Mouse (Mus musculus) urinary bladder, postnatal 0 days (tissue): ENCODE measurements around the gene B3galt4. TPM values are rescaled to one million over a fixed set of nuclear protein-coding genes. Genes with fewer than 3 reads are reported as not detected.

ENCODE experiments used
- polyA plus RNA-seq: library from polyadenylated mRNA; unstranded; fragments of >200 nt; fragmentation: Nextera tagmentation; extraction: Ambion mirVana; gene quantifications from 2 replicates; pipeline ENCODE4 v1.2.1, GENCODE M21; 2015

Gene B3galt4
- 6.4 and 6.7 TPM in 2 replicates for polyA plus RNA-seq

DNA sequence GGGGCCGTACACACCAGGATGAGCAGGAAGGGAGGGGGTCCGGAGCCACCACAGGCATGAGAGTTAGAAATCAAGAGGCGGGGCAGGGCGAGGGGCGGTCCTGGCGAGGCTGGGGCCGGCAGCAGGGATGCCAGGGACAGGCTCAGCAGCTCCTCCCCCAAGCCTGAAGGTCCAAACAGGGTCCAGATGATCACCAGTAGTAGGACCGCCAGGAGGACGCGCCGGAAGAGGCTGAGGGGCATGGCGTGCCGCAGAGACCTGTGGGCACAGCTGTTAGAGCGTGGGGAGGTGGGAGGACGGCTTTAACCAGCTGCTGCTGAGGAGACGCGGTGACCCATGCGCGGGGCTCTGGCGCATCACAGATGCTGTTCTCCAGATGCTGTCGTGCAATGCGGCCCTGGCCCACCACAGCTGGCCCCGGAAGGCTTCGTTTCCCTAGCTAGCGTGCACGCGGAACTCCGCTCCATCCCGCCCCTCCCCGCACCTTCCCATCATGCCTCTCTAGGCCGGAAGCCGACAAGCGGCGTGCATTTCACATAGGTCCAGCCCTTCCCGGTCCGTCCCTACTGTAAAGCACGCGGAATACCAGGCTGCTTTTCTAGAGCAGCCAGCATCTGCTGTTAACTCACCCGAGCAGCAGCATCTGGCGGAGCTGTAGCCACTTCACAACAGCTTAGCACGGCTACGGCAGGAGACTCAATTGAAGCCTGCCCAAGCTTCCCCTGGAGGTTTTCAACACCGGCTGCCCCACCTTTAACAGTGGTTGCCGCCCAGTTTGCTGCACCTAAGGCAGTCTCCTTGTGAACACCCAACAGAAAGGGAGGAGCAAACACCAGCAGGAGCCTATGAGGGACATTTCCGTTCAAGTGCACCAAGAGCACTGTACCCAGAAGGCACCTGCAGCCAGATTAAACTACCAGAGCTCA, at the start of gene B3galt4:
Gene B3galt4 (minus strand): TSS at position 468 of the 926 bp plus-strand sequence.

DNA sequence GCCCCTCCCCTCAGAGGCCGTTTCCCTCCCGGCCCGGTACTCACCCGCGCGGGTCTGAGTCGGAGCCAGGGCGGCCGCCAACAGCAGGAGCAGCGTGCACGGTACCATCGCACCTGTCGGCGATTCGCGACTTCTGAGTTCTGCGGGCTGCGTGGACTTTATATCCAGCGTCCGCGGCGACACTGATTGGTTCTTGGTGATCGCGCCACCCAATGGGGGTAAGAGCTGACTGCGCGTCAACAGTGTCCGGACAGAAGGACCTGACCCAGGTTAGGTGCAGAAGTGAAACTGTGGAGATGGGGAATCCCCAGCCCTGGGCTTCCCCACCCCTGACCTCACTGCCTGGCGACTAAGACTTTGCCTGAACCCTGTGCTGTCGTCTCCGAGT, 48.9 kb upstream of the B3galt4 start, which contains the start of gene H2-K1:
Gene H2-K1 (minus strand): TSS at position 198 of the 388 bp plus-strand sequence.

DNA sequence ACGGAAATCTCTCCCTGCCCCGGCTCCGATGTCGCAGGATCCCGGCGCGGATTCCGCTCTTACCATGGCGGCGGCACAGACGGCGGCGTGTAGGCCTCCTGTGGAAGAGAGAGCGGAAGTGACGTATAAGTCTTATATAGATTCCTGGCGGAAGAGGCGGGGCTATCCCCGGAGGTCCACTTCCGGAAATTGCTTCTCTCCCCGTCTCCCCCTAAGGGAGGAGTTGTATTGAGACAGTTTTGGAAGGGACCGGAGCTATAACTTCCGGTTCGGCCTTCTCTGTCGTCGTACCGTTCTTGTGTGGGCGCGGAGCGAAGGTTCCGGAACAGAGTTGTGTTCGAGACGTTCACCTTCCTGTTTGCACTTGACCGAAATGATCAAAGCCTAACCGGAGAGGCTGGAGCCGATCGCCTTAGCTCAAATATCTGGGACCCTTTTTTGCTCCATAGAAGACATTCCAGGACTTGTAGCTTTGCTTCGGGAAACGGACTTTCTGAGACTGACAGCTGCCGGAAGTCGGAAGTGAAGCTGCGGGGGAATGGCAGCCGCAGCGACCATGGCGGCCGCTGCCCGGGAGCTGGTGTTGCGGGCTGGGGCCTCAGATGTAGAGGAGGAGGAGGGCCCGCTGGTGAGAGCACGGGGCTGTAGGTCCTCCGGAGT, 4.4 kb upstream of the B3galt4 start, which contains the start of the genes Vps52 and Rps18:
Gene Vps52 (plus strand): TSS at position 258 of the 660 bp plus-strand sequence.
Gene Rps18 (minus strand): TSS at position 447 of the 660 bp plus-strand sequence.

GRCm38 (mm10) chr17:33940206-33940805, 11.0 kb downstream of the B3galt4 start, which contains the start of the genes Pfdn6 and Wdr46:
TSS of gene Pfdn6 (minus strand) at chr17:33940343.
TSS of gene Wdr46 (plus strand) at chr17:33940660.

DNA sequence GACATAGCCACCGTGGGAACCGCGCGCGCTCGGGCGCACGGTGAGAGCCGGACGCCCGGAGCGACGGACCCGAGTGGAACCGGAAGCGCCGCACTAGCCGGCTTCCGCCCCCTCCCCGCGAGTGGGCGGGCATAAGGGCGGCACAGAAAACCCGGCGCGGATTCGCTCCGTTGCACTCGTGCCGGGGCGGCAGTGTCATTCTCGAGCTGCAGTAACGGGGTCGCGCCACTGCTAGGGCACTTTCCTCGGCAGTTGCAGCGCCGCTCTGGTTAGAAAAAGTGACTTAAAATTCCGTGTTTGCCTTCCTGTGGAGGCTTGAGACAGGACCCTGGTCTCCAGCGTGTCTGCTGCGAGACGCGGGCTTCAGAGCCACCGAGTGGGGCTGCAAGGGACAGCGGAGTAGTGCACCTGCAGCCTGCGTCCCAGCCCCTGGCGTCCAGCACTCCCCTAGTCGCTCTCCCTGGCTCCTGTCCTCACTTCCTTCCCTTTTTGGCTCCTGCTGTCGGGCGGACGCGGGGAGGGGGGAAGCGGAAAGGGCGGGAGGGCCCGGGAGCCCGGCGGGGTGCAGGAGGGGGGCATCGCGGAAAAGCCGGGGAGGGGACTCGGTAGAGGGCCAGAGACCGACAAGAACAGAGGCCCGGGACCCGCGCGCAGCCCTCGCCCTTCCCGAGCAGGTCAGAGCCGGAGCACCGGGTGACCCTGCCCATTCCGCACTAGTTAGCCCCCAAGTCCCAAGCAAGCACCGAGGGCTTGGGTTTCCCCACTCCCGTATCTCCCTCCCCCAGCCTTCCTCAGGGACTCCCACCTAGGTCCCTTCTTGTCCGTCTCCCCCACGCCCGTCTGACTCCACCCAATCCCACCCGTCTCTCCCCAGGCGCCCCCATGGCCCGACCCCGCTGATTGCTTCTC, 21.7 kb downstream of the B3galt4 start, which contains the start of gene Rgl2:
Gene Rgl2 (plus strand): TSS at position 173 of the 909 bp plus-strand sequence.

GRCm38 (mm10) chr17:33915671-33916250, 35.5 kb downstream of the B3galt4 start, which contains the start of the genes Tapbp and Zbtb22:
TSS of gene Tapbp (plus strand) at chr17:33915899.
TSS of gene Zbtb22 (plus strand) at chr17:33915904.

GRCm38 (mm10) chr17:33909077-33909868, 42.0 kb downstream of the B3galt4 start, which contains the start of gene Daxx:
TSS of gene Daxx (plus strand) at chr17:33909414.

GRCm38 (mm10) chr17:33904835-33905234, 46.5 kb downstream of the B3galt4 start, which contains the start of gene Platr17:
TSS of gene Platr17 (plus strand) at chr17:33905135.

Other genes starting within 250 kb of the B3galt4 start
- gene March2, start 232.8 kb downstream of the B3galt4 start, polyA plus RNA-seq = 87.0 and 101 TPM in 2 replicates
- 246 and 249 TPM in 2 replicates for gene Rab11b, start 191.0 kb downstream of the B3galt4 start, polyA plus RNA-seq
- gene Angptl4, start 169.7 kb downstream of the B3galt4 start, polyA plus RNA-seq = 32.3 and 36.8 TPM in 2 replicates
- gene Kank3, start 141.0 kb downstream of the B3galt4 start, polyA plus RNA-seq = 21.2 and 23.5 TPM in 2 replicates
- 778 and 855 TPM in 2 replicates for gene Rps28, start 126.9 kb downstream of the B3galt4 start, polyA plus RNA-seq
- gene Ndufa7, start 126.9 kb downstream of the B3galt4 start, polyA plus RNA-seq = 513 and 574 TPM in 2 replicates
- gene Cd320, start 108.4 kb downstream of the B3galt4 start, polyA plus RNA-seq = 22.6 and 27.1 TPM in 2 replicates
- not detected in 2 replicates for gene Gm7029, start 77.7 kb downstream of the B3galt4 start, polyA plus RNA-seq
- gene Kifc1, start 60.8 kb downstream of the B3galt4 start, polyA plus RNA-seq = 1.3 and 1.9 TPM in 2 replicates
- gene Platr17, start 46.4 kb downstream of the B3galt4 start, polyA plus RNA-seq = 0.20 and 0.88 TPM in 2 replicates
- 23.1 and 26.3 TPM in 2 replicates for gene Daxx, start 42.1 kb downstream of the B3galt4 start, polyA plus RNA-seq
- 68.1 and 71.1 TPM in 2 replicates for gene Tapbp, start 35.6 kb downstream of the B3galt4 start, polyA plus RNA-seq
- gene Zbtb22, start 35.6 kb downstream of the B3galt4 start, polyA plus RNA-seq = 12.5 and 13.1 TPM in 2 replicates
- 23.8 and 27.2 TPM in 2 replicates for gene Rgl2, start 21.9 kb downstream of the B3galt4 start, polyA plus RNA-seq
- 93.9 and 108 TPM in 2 replicates for gene Pfdn6, start 11.1 kb downstream of the B3galt4 start, polyA plus RNA-seq
- gene Wdr46, start 10.8 kb downstream of the B3galt4 start, polyA plus RNA-seq = 18.0 and 19.4 TPM in 2 replicates
- 28.7 and 29.0 TPM in 2 replicates for gene Vps52, start 4.3 kb upstream of the B3galt4 start, polyA plus RNA-seq
- gene Rps18, start 4.5 kb upstream of the B3galt4 start, polyA plus RNA-seq = 1,535 and 1,858 TPM in 2 replicates
- 97.3 and 136 TPM in 2 replicates for gene H2-K1, start 48.9 kb upstream of the B3galt4 start, polyA plus RNA-seq
- 12.7 and 13.4 TPM in 2 replicates for gene Ring1, start 73.2 kb upstream of the B3galt4 start, polyA plus RNA-seq
- gene H2-Ke6, start 76.6 kb upstream of the B3galt4 start, polyA plus RNA-seq = 39.1 and 39.5 TPM in 2 replicates
- gene Slc39a7, start 80.2 kb upstream of the B3galt4 start, polyA plus RNA-seq = 139 and 141 TPM in 2 replicates
- 22.6 and 25.7 TPM in 2 replicates for gene Rxrb, start 80.3 kb upstream of the B3galt4 start, polyA plus RNA-seq
- 0.26 and 0.34 TPM in 2 replicates for gene Col11a2, start 87.9 kb upstream of the B3galt4 start, polyA plus RNA-seq
- gene H2-Oa, start 140.9 kb upstream of the B3galt4 start, polyA plus RNA-seq = 0.24 TPM in 1 of 2 replicates, not detected in the other
- gene H2-DMa, start 168.1 kb upstream of the B3galt4 start, polyA plus RNA-seq = 5.8 and 8.1 TPM in 2 replicates
- gene Brd2, start 171.1 kb upstream of the B3galt4 start, polyA plus RNA-seq = 53.0 and 53.2 TPM in 2 replicates
- 0.13 TPM in 1 of 2 replicates, not detected in the other for gene H2-DMb2, start 191.8 kb upstream of the B3galt4 start, polyA plus RNA-seq
- gene H2-DMb1, start 201.6 kb upstream of the B3galt4 start, polyA plus RNA-seq = 1.5 and 2.6 TPM in 2 replicates
- gene Tap1, start 236.1 kb upstream of the B3galt4 start, polyA plus RNA-seq = 20.0 and 21.3 TPM in 2 replicates
- gene Psmb9, start 236.3 kb upstream of the B3galt4 start, polyA plus RNA-seq = 8.6 and 8.7 TPM in 2 replicates
- 24.2 and 30.5 TPM in 2 replicates for gene Psmb8, start 246.2 kb upstream of the B3galt4 start, polyA plus RNA-seq